Mouse (Mus musculus) E14TG2a.4 (cell line): ENCODE results near the gene Arl5a.

Source experiments
- CTCF ChIP-seq: conservative IDR thresholded peaks from 2 replicates; pipeline ENCODE4 v1.5.1; 2014; ENCODE audit warnings: low read length
- POU5F1 ChIP-seq: IDR thresholded peaks from 2 replicates; pipeline ENCODE4 v1.6.1; 2014; ENCODE audit warnings: low read length, borderline replicate concordance

DNA sequence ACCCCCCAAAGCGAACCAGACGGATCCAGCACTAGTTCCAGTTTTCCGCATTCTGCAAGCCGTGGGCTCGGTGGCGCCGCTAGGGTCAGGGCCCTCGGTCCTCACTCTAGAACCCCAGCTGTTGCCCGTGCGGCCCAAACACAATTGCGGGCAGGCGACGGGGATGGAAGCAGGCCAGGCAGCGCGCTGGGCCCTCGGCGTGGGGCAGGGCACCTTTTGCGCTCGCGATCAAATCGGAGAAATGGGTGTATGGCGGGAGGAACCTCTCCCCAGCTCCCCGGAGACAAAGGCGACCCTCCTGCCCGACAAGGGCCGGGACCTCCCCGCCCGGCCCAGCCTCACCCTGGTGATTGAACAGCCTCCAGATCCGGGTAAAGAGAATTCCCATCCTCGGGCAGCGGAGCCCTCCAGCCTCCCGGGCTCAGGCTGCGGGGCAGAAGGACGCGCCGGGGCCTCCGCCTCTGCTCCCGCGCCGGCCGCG is 413 bp downstream of the Arl5a start:
- no peak for TF ChIP-seq CTCF
- TF ChIP-seq POU5F1: no peak
